Mouse (Mus musculus) B cell, adult 2 months (primary cell): ENCODE measurements around the gene Nr1i3.
A peak's percentile ranks its signal among the peaks of the same experiment; 100 is the strongest.

Experiments used
- DNase-seq, 2 experiments: peaks; one replicate each; pipeline ENCODE4 v3.0.0; 2022

Nr1i3 gene

DNA sequence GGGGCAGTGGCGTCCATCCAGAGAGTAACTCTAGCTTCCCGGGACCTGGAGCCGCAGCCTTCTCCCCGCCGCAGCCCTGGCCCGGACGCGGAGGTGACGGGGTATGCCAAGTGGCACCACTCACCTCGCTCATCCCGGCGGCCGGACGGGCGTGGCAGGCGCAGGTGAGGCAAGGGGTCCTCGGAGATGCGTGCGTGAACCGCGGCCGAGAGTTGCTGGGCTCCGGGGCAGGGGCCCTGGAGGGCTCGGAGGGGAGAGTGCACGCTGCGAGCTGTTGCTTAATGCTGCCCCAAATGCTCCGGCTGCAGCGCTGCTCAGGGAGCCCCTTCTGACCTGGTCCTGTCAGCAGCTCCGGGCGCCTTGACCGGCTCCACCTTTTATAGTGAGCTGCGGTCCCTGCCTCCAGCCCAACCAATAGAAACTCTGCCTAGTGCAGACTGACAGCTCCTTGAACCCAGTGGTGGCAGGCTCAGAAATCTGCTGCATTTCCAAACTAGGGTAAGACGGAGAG is 17.8 kb upstream of the Nr1i3 start, which contains the start of gene Pcp4l1:
Gene Pcp4l1 (minus strand): TSS at position 382 of the 511 bp plus-strand sequence.
- DNase-seq, result peak; percentile 23 to 35

DNA sequence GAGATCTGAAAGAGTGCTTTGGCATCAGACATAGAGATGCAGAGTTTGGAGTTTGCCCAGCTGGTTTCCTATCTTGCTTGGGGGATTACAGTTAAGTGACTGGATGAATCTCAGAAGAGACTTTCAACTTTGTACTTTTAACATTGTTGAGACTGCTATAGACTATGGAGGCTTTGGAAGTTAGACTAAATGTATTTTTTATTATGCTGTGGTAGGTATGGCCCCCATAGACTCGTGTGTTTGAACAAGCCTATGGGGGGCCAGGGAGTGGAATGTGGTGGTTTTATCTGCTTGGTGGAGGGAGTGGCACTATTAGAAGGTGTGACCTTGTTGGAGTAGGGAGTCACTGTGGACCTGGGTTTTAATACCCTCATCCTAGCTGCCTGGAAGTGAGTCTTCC is 14.2 kb upstream of the Nr1i3 start:
- DNase-seq, result no peak

DNA sequence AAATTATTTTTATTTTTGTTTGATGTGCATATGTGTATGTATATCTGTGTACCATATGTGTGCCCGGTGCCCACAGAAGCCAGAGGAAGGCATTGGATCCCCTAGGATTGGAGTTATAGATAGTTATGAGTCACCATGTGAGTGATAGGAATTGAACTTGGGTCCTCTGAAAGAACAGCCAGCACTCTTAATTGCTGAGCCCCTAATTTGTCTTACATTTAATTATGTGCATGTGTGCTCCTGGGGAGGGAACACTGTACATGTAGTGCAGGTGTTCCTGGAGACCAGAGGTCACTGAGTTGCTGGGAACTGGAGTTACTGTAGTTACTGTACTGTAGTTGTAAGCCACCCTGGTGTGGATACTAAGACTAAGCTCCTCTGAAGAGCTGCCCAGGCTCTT is 13.0 kb upstream of the Nr1i3 start:
- DNase-seq, result no peak

DNA sequence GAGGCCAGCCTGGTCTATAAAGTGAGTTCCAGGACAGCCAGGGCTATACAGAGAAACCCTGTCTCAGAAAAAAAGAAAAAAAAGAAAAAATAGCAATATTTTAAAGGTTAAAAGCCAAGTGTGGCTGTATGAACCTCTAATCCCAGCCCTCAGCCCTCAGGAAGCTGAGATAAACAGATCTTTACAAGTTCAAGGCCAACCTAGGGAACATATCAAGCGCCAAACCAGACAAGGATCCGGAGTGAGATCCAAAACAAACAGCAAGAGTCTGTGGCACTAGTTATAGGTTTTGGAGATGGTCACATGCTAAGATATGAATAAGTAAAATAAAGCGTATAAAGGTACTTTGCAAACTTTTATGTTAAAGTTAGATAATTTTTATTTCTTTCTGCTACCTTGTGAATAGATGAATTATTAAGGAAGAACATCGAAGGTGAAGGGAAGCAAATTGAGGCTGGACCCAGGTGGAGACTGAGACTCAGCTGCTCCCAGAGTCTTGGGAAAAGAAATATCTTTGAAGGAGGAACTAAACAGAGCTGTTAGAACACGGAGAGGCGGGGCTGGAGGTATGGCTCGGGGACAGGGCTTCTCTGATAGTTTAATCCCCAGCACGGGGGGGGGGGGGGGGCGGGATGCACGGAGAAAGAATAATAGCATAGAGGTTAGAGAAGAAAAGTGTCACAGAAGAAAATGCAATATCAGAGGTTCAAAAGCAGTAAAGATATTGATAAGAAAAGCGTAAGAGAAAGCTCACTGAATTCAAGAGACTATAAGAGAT is 10.1 kb upstream of the Nr1i3 start:
- no peak for DNase-seq

DNA sequence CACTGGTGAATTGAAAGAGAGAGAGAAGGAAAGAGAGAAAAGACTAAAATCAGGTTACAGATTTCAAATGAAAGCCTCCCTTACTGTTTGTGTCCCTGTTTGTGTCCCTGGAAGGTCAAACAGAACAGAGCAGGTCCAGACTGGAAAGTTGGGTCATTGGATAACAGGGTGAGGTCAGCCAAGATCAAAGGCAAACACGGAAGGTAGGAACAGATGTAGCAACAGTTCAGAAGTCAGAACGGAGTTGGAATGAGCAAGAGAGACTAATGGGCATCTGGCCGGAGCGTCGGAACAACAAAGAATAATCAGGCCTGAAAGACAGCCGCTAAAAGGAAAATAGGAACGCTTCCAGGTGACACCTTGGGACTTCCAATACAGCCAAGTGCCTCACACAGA is 9.5 kb upstream of the Nr1i3 start:
- DNase-seq, result no peak

DNA sequence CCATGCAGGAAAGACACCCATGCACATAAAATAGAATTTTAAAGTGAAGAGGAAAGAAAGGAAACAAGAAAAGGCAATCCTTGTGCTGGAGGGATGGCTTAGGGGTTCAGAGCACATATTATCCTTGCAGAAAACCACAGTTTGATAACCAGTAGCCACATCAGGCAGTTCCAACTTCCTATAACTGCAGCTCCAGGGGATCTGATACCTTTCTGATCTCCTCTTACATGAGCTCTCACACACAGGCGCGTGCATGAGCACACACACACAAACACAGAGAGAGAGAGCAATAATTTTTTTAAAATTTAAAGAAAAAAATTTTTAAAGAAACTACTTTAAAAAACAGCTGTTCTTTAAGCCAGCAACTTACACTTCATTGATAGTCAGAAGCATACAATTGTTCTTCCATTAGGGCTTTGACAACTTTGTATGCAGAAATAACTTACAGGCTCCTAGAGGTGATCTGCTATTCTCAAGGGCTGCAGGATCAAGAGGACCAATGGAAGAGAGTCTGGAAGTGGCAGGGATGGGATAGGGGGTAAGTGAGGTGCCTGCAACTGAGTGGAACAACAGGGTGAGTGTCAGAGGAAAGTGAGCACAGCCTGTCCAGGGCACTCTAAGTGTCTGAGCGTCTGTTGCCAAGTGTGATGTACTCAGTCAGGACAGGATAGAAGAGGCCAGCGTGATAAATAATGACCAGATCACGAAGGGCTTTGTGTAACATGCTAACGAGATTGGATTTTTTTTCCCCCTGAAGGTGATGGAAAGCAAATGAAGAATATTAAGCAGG is 7.9 kb upstream of the Nr1i3 start:
- DNase-seq, result no peak

GRCm38 (mm10) chr1:171209409-171209808 is 4.4 kb upstream of the Nr1i3 start:
- DNase-seq, result no peak

GRCm38 (mm10) chr1:171212854-171213253 is 916 bp upstream of the Nr1i3 start:
- no peak for DNase-seq

GRCm38 (mm10) chr1:171216241-171216955 is 2.6 kb downstream of the Nr1i3 start:
- DNase-seq, result no peak

DNA sequence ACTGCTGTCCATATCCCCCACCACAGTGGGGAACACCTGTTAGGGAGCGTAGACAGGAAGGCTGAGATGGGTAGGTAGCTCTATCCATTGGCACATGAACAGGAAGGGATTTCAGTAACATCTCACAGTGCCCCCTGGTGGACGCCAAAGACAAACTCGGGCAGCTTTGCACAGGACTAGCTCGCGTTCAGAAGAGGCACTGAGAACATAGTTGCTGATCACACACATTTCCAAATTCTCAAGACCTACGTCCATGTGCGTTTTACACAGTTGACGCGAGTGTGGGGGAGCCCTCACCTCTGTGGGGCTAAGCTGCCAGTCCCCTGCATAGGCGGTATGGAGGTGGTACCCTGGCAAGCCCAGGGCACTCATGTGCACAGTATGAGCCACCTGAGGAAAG is 7.1 kb downstream of the Nr1i3 start:
- peak; percentile 88 for DNase-seq

DNA sequence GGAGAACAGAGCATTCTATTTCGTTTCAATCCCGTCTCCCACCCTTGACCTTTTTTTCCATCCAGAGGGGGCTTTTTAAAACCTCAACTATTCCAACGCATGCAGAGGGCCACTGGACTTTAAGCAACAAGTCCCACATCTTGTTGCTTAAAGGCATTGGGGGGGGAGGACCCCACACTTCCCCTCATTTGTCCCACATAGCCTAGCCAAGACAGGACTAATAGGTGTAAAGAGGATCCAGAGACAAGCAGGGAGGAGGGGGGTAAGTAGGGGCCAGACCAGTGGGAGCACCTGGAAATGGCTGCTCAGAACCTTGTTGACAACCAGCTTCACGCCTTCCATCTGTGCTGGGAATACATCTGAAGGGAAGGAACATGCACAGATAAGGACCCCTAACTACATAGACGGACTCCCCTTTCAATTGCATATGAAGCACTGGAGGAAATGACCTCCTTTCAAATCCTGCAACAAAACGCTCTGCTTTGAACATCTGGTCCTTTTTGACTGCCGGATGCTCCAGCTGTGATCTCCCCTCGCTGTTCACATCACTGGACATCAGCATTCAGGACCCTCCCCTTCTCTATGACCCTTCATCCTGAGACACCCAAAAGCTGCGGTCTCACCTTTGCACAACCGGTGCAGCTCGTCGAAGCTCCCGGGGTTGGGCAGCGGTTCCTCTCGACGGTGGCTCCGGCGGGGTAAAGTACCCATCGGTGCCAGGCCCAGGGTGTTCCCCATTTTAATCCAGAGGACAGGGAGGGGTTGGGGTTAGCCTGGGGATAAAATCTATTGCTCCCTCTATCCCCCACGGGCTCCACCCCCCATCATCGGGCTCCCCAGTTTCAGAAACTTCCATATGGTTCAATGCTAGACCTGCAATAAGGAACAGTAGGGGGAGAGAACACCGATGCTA is 7.8 kb downstream of the Nr1i3 start:
- DNase-seq, result no peak

- DNase-seq, result peak; percentile 87 to 92
Observed at GRCm38 (mm10) chr1:171222238-171223155, 8.7 kb downstream of the Nr1i3 start, which contains the start of gene Tomm40l. Gene Tomm40l, minus strand, starts transcription at chr1:171222514.

DNA sequence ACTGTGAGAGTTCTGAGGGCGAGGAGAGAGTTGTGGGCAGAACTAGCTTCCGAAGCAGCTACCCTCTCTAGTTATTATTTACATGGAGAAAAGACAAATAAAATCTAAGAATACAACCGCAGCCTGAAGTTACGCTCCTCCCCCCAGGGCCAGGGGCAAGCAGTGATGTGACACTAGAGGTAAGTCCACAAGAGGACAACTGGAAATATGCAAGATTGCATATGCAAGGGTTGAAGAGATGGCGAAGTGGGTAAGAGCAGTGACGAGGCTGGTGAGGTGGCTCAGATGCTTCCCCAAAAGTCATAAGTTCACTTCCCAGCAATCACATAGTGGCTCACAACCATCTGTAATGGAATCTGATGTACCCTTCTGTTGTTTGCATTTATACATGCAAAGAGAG is 9.4 kb downstream of the Nr1i3 start:
- peak in 1 of 2 experiments; percentile 13 for DNase-seq

GRCm38 (mm10) chr1:171223796-171224195 is 10.0 kb downstream of the Nr1i3 start:
- DNase-seq, result no peak

DNA sequence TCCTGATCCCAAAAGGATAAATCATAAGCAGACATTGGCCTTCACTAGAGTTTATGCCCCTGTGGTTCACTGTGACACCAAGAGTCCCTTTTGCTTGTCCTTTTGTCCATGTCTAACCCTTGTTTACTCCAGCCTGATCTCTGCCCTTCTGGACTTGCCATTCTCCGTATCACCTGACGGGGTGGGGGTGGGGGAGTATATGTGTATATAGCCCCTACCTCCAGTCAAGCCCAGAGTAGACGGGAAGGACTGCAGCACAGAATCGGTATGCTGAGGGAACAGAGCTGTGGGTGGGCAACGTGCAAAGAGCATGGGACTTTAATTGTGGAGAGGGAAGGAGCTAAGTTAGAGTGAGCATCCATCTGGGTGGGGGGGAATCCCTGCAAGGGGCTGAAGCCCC is 11.1 kb downstream of the Nr1i3 start, which contains the start of gene Apoa2:
Gene Apoa2 (plus strand): TSS at position 198 of the 400 bp plus-strand sequence.
- no peak for DNase-seq

- DNase-seq, result no peak
Observed at GRCm38 (mm10) chr1:171226780-171227179, 13.0 kb downstream of the Nr1i3 start.

- DNase-seq, result no peak
Observed at GRCm38 (mm10) chr1:171227879-171228278, 14.1 kb downstream of the Nr1i3 start.

DNA sequence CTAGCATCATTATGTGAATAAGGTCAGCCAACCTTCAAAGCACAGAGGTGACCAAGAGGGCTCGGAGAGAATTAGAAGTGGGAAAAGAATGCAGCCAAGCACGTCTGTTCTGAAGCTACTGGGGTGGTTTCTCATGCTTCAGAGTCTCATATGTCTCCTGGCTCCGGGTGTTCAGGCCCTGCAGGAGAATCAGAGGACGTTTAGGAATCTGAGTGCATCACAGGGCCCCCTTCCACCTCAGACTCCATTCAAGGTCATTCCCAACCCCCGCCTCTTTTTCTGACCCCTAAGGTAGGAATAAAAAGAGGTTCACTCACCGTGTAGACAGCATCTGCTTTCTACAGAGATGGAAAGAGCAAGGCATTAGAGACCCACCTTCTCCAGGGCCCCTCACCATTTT is 16.0 kb downstream of the Nr1i3 start:
- no peak for DNase-seq

- DNase-seq, result no peak
Observed at GRCm38 (mm10) chr1:171230215-171230614, 16.4 kb downstream of the Nr1i3 start.

- DNase-seq, result no peak
Observed at GRCm38 (mm10) chr1:171231844-171232243, 18.1 kb downstream of the Nr1i3 start.

DNA sequence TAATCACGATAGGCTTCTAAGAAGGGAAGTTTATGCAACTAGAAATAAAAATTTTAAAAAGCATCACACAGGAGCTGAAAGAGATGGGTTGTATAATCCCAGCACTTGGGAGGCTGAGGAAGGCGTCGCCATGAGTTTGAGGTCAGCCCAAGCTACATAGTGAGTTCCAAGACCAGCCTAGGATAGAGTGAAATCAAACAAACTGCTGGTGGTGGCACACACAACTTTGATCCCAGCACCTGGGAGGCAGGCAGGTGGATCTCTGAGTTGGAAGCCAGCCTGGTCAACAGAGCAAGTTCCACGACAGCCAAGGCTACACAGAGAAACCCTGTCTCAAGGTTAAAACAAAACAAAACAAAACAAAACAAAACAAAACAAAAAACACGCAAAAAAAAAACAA is 18.6 kb downstream of the Nr1i3 start:
- DNase-seq, result no peak
